Mouse (Mus musculus) small intestine, adult 2 months (tissue): Measurements from ENCODE around the gene Myo1d.

Experiments used
- CTCF ChIP-seq: fragments of 200-500 bp; IDR thresholded peaks from 2 replicates; pipeline ENCODE4 v1.5.1; 2012; ENCODE audit warnings: low read depth, mild to moderate bottlenecking, control low read depth, inconsistent platforms, low read length, moderate library complexity, mixed read lengths; ENCODE audit not compliant: insufficient replicate concordance, insufficient read length; ENCODE audit errors: extremely low read depth
- POLR2A ChIP-seq: fragments of 200-500 bp; IDR thresholded peaks from 2 replicates; pipeline ENCODE4 v1.6.1; 2012; ENCODE audit warnings: low read depth, mild to moderate bottlenecking, control low read depth, inconsistent platforms, low read length, moderate library complexity

GRCm38 (mm10) chr11:80715115-80715514 is 64.7 kb downstream of the Myo1d start:
- TF ChIP-seq POLR2A, result no peak
- no peak for TF ChIP-seq CTCF
